Mouse (Mus musculus): ENCODE data around the gene Camk2g.

- TF ChIP-seq CTCF (IDR thresholded peaks at IDR 0.05; ENCODE audit: extremely low read depth, insufficient read length, insufficient replicate concordance, low read depth, low read length) (peak; percentile 92), POLR2A (IDR thresholded peaks at IDR 0.05; ENCODE audit: low read depth, low read length) (no peak)
Observed at GRCm38 (mm10) chr14:20798761-20799160, 4.9 kb upstream of the Camk2g start.
